9 mouse cellular contexts compared by ENCODE assay signal in genomic region chr5:131427734-131428413, GRCm38 (mm10).
A peak's percentile ranks its signal among the peaks of the same experiment; 100 is the strongest.
DNase-seq lines count a peak whose midpoint lies in the region; ATAC-seq and TF ChIP-seq lines count a peak whose summit lies in the region.
"Had no signal": no experiment of that assay in that cellular context is flagged by ENCODE, and none has a peak within 500 bp of the region (broad histone marks: within the 10 kb centered on the region; RNA-seq: fewer than 3 reads in every experiment).

No protein-coding gene starts in this region.

- H3K27ac ChIP-seq in heart, postnatal 0 days (ENCODE audit: low read depth), result no peak overlapping the region
- H3K27ac ChIP-seq: liver, embryonic 15.5 days had no signal

- TF ChIP-seq EP300 in heart, postnatal 0 days (IDR thresholded peaks at IDR 0.05; ENCODE audit: low read depth), result no peak

- peak; percentile 49 for DNase-seq in heart, postnatal 0 days (ENCODE audit: low spot score)
- DNase-seq in heart, adult 11 months, result no peak
- peak; percentile 72 for DNase-seq in R1 (ENCODE audit: low read depth, low spot score)
- peak; percentile 67 for DNase-seq in cerebellum, adult 9-11 months
- DNase-seq in frontal cortex, postnatal 36 days (ENCODE audit: low spot score in 2 of 2), result peak; percentile 85 to 86
- peak; percentile 88 to 89 for DNase-seq in layer of hippocampus, postnatal 10 days (ENCODE audit: low spot score in 2 of 2)
- DNase-seq in testis, postnatal 10 days (ENCODE audit: low spot score), result peak; percentile 88

- ATAC-seq in heart, postnatal 0 days (ENCODE audit: insufficient read depth, low read depth), result peak; percentile 33; the same call in 1 of the 2 replicates
- ATAC-seq in megakaryocyte-erythroid progenitor cell, adult 5-6 weeks (replicated peaks; ENCODE audit: low FRiP score, low TSS enrichment, poor library complexity, severe bottlenecking), result peak; percentile 68; the same call in 1 of the 2 replicates

- H3K9me3 ChIP-seq in heart, postnatal 0 days (replicated peaks; ENCODE audit: control insufficient read depth, low read length), result 0 out of 2 replicates have a peak, but pooled peaks cover 3% of the 10 kb centered on the region
- H3K9me3 ChIP-seq: liver, embryonic 15.5 days had no signal

- peak; percentile 72 for TF ChIP-seq CTCF in heart, postnatal 0 days (IDR thresholded peaks at IDR 0.05; ENCODE audit: low read depth)

- WGBS in heart, postnatal 0 days, result 36% methylated on average over 11 of the region's 11 CpGs

- H3K9ac ChIP-seq in heart, postnatal 0 days (replicated peaks; ENCODE audit: low read depth, low read length), result no peak overlapping the region
- H3K9ac ChIP-seq: liver, embryonic 15.5 days had no signal

- H3K4me3 ChIP-seq in heart, postnatal 0 days (ENCODE audit: low read depth, low read length), result no peak overlapping the region
- H3K4me3 ChIP-seq: liver, embryonic 15.5 days had no signal

- H3K27me3 ChIP-seq in heart, postnatal 0 days (ENCODE audit: control insufficient read depth, insufficient read depth, low read length), result no peaks in the 10 kb centered on the region
- H3K27me3 ChIP-seq: liver, embryonic 15.5 days had no signal

- no peak overlapping the region for H3K4me2 ChIP-seq in heart, postnatal 0 days (ENCODE audit: low read depth, low read length)
- H3K4me2 ChIP-seq: liver, embryonic 15.5 days had no signal

- no peaks in the 10 kb centered on the region for H3K4me1 ChIP-seq in heart, postnatal 0 days (ENCODE audit: control insufficient read depth, insufficient read depth)
- H3K4me1 ChIP-seq: liver, embryonic 15.5 days had no signal

- no peaks in the 10 kb centered on the region for H3K36me3 ChIP-seq in heart, postnatal 0 days (replicated peaks; ENCODE audit: control insufficient read depth, insufficient read depth, low read length)
- H3K36me3 ChIP-seq: liver, embryonic 15.5 days had no signal
